Mouse (Mus musculus): ENCODE results near the gene Sipa1l1.
A peak's percentile ranks its signal among the peaks of the same experiment; 100 is the strongest.
"Not testable (repeated sequence)": the region's sequence is repeated elsewhere in the genome, so short reads cannot be mapped to it uniquely, and the experiment has no call there.

Sipa1l1 gene

GRCm38 (mm10) chr12:82441479-82441878 lies 272.4 kb downstream of the Sipa1l1 start:
- DNase-seq = peak; percentile 58 to 69

- no peak for DNase-seq
These were observed 277.5 kb downstream of the Sipa1l1 start for GRCm38 (mm10) chr12:82446609-82447024.

- DNase-seq = no peak
These were observed 279.2 kb downstream of the Sipa1l1 start for GRCm38 (mm10) chr12:82448129-82448815.

- DNase-seq = no peak
These were observed 283.3 kb downstream of the Sipa1l1 start for GRCm38 (mm10) chr12:82452428-82452827.

GRCm38 (mm10) chr12:82454415-82454814 lies 285.3 kb downstream of the Sipa1l1 start:
- DNase-seq = no peak

- no peak for DNase-seq
These were observed 286.7 kb downstream of the Sipa1l1 start for GRCm38 (mm10) chr12:82455700-82456413.

GRCm38 (mm10) chr12:82456414-82456805 lies 287.3 kb downstream of the Sipa1l1 start:
- no peak for DNase-seq

- DNase-seq = no peak
These were observed 288.5 kb downstream of the Sipa1l1 start for GRCm38 (mm10) chr12:82457609-82458008.

GRCm38 (mm10) chr12:82458017-82458416 lies 288.9 kb downstream of the Sipa1l1 start:
- DNase-seq = no peak

GRCm38 (mm10) chr12:82467234-82467633 lies 298.1 kb downstream of the Sipa1l1 start:
- DNase-seq = no peak

GRCm38 (mm10) chr12:82467641-82468040 lies 298.5 kb downstream of the Sipa1l1 start:
- DNase-seq = peak; percentile 52 to 68

GRCm38 (mm10) chr12:82468416-82468815 lies 299.3 kb downstream of the Sipa1l1 start:
- DNase-seq = peak; percentile 67 to 77

- DNase-seq = peak; percentile 91 to 95
These were observed 300.7 kb downstream of the Sipa1l1 start for GRCm38 (mm10) chr12:82469706-82470361.

- peak; percentile 87 to 91 for DNase-seq
These were observed 301.3 kb downstream of the Sipa1l1 start for GRCm38 (mm10) chr12:82470362-82470936.

- DNase-seq = no peak
These were observed 303.7 kb downstream of the Sipa1l1 start for GRCm38 (mm10) chr12:82472796-82473195.

- DNase-seq = no peak
These were observed 304.1 kb downstream of the Sipa1l1 start for GRCm38 (mm10) chr12:82473238-82473637.

GRCm38 (mm10) chr12:82474409-82474808 lies 305.3 kb downstream of the Sipa1l1 start:
- no peak for DNase-seq

GRCm38 (mm10) chr12:82476028-82476427 lies 306.9 kb downstream of the Sipa1l1 start:
- no peak for DNase-seq

- no peak for DNase-seq
These were observed 307.5 kb downstream of the Sipa1l1 start for GRCm38 (mm10) chr12:82476580-82476979.

- peak in 1 of 2 experiments; percentile 12 for DNase-seq
These were observed 308.7 kb downstream of the Sipa1l1 start for GRCm38 (mm10) chr12:82477826-82478225.

- DNase-seq = no peak
These were observed 309.1 kb downstream of the Sipa1l1 start for GRCm38 (mm10) chr12:82478256-82478655.

- no peak for DNase-seq
These were observed 310.3 kb downstream of the Sipa1l1 start for GRCm38 (mm10) chr12:82479393-82479792.

- not testable (repeated sequence) for DNase-seq
These were observed 311.3 kb downstream of the Sipa1l1 start for GRCm38 (mm10) chr12:82480425-82480824.

Data from kidney, postnatal 4 days (tissue).